Mouse (Mus musculus) brain, embryonic 18.5 days (tissue): ENCODE measurements around the gene Xbp1.
"Not testable (repeated sequence)": the region's sequence is repeated elsewhere in the genome, so short reads cannot be mapped to it uniquely, and the experiment has no call there.

Experiments used
- DNase-seq: peaks from one replicate; pipeline ENCODE4 v3.0.0-alpha.2; 2012; ENCODE audit warnings: low read depth, low spot score

Gene Xbp1

DNA sequence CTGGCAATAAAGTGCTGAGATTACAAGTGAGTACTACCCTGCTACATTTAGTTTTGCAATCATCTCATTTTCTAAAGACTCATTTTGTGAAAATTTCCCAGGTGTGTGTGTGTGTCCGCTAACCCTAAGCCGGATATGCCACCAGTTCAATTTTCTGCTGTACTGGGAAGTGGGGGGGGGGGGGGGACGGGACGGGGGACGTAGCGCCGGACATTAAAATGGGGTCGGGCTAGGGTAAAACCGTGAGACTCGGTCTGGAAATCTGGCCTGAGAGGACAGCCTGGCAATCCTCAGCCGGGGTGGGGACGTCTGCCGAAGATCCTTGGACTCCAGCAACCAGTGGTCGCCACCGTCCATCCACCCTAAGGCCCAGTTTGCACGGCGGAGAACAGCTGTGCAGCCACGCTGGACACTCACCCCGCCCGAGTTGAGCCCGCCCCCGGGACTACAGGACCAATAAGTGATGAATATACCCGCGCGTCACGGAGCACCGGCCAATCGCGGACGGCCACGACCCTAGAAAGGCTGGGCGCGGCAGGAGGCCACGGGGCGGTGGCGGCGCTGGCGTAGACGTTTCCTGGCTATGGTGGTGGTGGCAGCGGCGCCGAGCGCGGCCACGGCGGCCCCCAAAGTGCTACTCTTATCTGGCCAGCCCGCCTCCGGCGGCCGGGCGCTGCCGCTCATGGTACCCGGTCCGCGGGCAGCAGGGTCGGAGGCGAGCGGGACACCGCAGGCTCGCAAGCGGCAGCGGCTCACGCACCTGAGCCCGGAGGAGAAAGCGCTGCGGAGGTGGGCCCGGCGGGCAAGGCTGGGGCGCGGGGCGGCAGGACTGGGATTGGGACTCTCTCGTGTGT is at the start of gene Xbp1:
Xbp1 (plus strand) TSS at position 248 of the 854 bp plus-strand sequence.
- DNase-seq = peak; percentile 86

GRCm38 (mm10) chr11:5474130-5474529 is 46.3 kb upstream of the Xbp1 start:
- DNase-seq = peak; percentile 45

DNA sequence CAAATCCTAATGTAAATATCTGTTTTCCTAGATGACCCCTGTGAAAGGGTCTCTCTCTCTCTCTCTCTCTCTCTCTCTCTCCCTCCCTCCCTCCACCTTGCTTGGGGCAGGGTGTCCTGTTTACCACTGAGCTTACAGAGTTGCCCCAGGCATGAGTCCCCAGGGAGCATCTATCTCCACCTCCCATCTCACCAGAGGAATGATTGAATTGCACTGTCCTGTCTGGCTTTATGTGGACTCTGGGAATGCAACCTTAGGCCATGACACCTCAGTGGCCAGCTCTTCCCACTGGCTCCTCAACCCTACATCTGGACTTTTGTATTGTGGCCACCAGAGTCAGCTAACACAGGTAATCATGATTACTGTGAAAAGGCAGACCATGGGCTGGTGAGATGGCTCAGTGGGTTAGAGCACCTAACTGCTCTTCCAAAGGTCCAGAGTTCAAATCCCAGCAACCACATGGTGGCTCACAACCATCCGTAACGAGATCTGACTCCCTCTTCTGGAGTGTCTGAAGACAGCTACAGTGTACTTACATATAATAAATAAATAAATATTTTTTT is 44.8 kb upstream of the Xbp1 start:
- not testable (repeated sequence) for DNase-seq

DNA sequence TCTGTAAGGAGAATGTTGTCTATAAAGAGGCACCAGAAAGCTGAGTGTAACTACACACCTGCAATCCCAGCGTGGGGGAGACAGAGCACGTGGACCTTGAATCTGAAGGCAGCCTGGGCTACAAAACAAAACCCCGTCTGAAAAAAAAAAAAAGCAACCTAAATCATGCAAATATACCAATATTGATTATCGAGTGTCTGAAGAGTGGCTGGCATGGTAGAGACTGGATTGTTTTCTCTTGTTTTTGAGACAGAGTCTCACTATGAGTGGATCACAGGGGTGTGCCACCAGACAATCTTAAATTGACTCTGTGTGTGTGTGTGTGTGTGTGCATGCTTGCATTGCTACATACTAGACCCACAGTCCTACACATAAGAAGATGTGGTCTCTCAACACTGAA is 43.7 kb upstream of the Xbp1 start:
- DNase-seq = no peak

DNA sequence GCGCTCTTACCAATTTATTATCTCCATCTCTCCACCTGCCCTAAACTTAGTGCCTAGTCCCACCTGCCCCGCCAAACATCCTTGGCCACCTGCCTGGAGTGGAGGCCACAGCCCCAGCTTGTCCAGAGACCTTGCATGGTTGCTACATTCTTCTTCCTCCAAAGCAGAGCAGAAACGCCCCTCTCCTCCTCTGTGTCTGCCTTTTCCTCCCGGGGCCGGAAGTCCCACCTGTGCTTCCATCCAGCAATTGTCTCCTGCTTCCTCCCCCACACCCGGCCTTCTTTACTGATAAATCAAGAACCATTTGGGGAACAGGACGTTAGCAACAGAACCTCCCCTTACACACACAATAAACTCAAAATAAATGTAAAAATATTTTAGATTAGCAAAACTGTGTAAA is 42.3 kb upstream of the Xbp1 start:
- no peak for DNase-seq

DNA sequence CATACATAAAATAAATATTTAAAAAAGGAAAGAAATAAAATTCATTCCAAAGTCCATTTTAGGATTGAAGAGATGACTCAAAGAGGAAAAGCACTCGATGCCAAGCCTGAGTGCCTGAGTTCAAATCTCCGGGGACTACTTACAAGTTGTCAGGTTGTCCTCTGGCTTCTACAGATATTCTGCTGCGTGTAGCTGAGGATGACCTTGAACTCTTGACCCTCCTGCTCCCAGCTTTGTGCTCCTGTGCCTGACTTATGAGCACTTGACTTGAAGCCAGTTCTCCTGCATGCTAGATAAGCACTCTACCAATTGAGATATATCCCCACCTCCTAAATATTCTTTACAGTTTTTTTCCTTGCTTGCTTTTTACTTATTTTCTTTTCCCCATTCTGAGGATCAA is 41.6 kb upstream of the Xbp1 start:
- no peak for DNase-seq

DNA sequence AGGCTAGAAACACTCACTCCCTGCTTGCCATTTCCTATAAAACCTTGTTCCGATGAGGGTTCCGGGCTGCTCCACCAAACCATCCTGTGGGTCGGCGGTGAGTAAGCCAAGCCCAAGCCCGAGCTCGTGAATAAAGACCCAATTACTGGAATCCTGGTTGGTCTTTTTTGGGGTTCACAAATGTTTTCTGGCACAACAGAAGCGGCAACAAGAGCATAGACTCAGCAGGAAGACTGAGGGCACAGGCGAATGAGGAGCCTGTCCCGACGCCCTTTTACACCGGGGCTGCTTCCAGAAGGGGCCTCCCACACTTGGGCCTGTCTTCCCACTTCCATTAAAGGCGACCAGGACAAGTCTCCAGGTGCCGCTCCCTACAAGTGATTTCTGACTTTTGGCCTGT is 37.9 kb upstream of the Xbp1 start:
- no peak for DNase-seq

- peak; percentile 73 for DNase-seq
Observed at GRCm38 (mm10) chr11:5485193-5486011, 35.1 kb upstream of the Xbp1 start.

GRCm38 (mm10) chr11:5489433-5489832 is 31.0 kb upstream of the Xbp1 start:
- DNase-seq = not testable (repeated sequence)

DNA sequence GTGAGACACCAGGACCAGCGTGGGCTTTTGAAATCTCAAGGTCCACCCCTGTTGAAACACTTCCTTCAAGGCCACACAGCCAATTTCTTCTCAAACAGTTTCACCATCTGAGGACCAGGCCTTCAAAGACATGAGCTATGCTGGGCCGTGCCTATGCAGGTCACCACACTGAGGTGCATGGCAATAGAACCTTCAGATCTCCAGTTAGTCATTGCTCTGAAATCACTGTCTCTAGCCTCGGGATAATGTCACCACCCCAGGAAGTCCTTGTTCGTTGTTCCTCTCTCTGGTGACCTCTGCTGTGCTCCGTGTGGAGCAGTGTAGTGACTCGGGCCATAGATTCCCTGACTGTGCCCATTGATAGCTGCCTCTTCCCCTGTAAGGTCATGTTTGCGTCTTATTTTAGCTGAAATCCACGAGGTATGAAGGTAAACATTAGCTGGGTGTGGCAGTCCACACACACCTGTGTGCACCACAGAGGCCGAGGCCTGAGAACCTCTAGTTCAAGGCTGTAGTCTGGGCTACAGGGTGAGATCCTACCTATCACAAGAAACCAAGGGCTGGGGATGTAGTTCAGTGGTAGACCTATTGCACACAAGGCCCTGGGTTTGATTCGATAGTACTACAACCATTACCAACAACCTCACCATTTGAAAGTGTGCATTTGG is 29.3 kb upstream of the Xbp1 start:
- DNase-seq = no peak

DNA sequence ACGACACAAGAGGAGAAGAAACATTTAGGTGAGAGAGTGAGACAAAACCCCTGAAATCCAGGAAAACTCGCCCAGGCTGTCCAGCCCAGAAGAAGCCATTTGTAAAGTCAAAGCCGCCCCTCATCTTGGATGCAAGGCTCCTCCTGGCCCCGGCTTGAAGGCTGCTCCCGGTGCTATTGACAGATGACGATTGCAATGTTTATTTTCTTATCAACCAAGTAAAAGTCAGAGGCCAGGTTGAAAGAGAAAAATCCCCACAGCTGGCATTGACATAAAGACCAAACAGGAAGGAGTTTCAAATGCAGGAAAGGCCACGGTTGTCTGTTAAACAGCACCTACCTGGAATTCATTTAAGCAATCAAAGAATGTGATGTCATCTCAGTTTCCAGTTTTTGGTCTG is 28.5 kb upstream of the Xbp1 start:
- no peak for DNase-seq

GRCm38 (mm10) chr11:5493869-5494268 is 26.6 kb upstream of the Xbp1 start:
- DNase-seq = no peak

- DNase-seq = no peak
Observed at GRCm38 (mm10) chr11:5495286-5495832, 25.1 kb upstream of the Xbp1 start.

DNA sequence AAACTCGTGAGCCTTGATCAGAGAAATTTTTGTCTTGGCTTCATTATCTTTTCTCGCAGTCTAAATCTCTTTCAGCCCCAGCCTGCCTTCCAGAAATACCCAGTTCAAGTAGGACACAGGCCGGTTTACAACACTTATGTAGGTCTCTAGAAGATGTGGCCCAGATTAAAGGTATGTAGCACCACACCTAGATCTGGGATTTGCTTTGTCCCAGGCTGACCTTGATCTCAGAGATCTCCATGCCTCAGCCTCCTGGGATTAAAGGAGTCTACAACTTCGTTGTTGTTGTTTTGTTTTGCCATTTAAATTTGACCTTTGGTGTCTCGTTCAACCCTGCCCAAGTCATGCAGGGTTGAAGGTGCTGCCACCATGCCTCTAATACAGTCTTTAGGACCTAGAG is 24.6 kb upstream of the Xbp1 start:
- DNase-seq = no peak

- no peak for DNase-seq
Observed at GRCm38 (mm10) chr11:5496559-5497248, 23.8 kb upstream of the Xbp1 start.

- DNase-seq = no peak
Observed at GRCm38 (mm10) chr11:5498422-5498821, 22.0 kb upstream of the Xbp1 start.

DNA sequence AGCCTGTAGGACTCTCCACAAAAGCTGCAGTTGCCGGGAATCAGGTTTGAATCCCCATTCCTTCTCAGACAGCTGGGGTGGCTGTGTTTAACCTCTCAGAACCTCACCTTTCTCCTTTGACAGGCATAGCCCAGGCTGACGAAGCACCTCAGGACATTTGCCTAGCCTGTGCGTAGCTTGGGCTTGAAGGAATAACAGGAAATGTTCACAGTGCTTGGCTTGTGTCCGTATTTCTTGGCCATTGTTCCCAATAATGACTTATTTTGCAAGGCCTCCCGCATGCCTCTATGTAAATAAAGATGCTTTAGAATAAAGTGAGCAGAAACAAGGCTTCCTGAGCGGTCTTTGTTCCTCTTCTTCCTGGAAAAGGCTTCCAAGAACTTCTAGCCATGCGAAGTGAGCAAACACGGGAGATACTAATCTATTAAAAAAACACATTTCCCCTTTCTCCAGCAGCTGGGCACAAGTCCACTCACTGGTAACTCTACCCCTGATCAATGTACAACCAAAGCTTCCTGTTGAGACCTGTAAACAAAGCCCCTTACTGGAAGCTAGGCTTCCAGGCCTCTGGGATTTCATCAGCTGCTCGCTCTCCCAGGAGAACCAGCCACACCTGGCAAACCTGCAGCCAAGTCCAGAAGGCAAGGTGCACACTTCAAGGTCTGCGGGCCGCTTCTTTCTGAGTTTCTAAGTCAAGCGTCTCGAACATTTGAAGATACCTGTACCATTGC is 21.4 kb upstream of the Xbp1 start:
- DNase-seq = no peak

- no peak for DNase-seq
Observed at GRCm38 (mm10) chr11:5499961-5500644, 20.4 kb upstream of the Xbp1 start.

- DNase-seq = no peak
Observed at GRCm38 (mm10) chr11:5500903-5501741, 19.3 kb upstream of the Xbp1 start.
